Mouse (Mus musculus): ENCODE results near the gene Filip1l. TPM values are rescaled to one million over a fixed set of nuclear protein-coding genes. Genes with fewer than 3 reads are reported as not detected.

Filip1l gene
- 10.3 and 15.1 TPM in 2 replicates for polyA plus RNA-seq (2012; rRNA removed)

DNA sequence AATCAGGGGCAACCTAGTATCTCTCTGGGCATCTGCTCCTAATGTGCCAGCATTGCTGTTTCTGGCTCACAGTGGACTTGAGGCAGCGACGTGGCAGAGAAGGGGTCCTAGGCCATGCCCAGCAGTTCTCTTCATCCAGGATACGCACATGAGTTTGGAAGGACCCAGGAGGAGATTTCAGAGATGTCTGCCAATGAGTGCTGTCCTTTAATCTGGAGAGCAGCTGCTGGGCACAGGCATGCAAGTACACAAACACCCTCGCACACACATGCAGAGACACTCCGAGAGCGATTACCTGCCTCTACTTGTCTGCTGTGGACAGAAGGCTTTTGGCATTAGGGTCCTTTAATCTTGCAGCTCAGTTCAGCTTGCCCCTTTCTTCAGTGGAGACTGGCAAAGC, at the start of gene Filip1l:
Filip1l (plus strand) TSS at position 343 of the 400 bp plus-strand sequence.
- TF ChIP-seq POLR2A (IDR thresholded peaks at IDR 0.05; ENCODE audit: borderline replicate concordance, extremely low read depth, low read depth, low read length), result no peak
- no peak for TF ChIP-seq CTCF (IDR thresholded peaks at IDR 0.05; ENCODE audit: insufficient read depth, low read length)

DNA sequence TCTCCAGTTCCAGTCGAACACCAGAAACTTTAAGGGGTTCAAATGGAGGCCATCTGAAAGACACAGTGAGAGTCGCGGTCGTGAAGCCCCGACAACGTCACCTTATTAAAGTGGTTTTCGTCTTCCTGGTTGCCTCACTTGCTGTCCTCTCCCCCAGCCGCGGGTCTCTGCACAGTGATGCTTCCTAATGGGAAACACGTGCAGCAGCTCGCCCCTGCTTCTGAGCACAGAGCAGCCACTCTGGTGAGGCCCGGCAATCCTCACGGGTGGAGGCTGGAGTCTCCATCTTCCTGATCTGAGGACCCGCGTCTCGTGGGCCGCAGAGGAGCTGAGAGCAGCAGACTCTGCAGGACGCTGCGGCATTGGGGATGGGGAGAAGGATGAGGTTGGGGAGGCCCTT, 49.2 kb upstream of the Filip1l start:
- no peak for DNase-seq
- Histone ChIP-seq H3K4me3 (replicated peaks; ENCODE audit: extremely low read depth, low read depth, low read length) (no peak overlapping the region), H3K4me1 (ENCODE audit: control insufficient read depth, insufficient read depth, low read length) (no peaks in the 10 kb centered on the region)
- no peak for TF ChIP-seq CTCF (IDR thresholded peaks at IDR 0.05; ENCODE audit: insufficient read depth, low read length)
- TF ChIP-seq POLR2A (IDR thresholded peaks at IDR 0.05; ENCODE audit: borderline replicate concordance, extremely low read depth, low read depth, low read length), result no peak
- WGBS, result 70% methylated on average over 19 of the region's 19 CpGs

More for the DNA sequence above, at the start of gene Filip1l:
- WGBS, result 78% methylated on average over 6 of the region's 6 CpGs
- DNase-seq, result no peak
- H3K4me1 ChIP-seq (ENCODE audit: control insufficient read depth, insufficient read depth, low read length), result peaks cover 4% of the 10 kb centered on the region
- no peak within 1 kb of the TSS for H3K4me3 ChIP-seq (replicated peaks; ENCODE audit: extremely low read depth, low read depth, low read length)

DNA sequence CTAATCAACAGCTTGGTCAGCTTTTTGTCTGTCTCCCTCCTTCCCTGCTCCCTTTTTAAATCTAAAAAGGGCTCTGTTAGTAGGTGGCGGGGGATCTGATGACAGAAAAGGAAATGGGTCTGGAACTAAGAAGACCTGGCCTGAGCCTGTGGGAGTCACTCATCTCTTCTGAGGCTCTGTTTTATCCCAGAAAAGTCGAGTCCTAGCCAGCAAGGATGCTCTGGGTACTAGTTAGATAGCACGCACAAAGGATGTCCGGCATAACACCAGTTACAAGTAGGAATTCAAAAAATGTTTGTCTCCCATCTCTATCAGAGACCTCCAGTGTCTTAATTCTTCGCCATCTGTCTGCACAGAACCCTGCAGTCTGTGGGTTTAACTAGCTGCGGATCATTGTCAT, 47.4 kb upstream of the Filip1l start:
- no peak for DNase-seq
- no peak overlapping the region for H3K4me3 ChIP-seq (replicated peaks; ENCODE audit: extremely low read depth, low read depth, low read length)
- H3K4me1 ChIP-seq (ENCODE audit: control insufficient read depth, insufficient read depth, low read length), result no peaks in the 10 kb centered on the region
- WGBS, result 79% methylated on average over 6 of the region's 6 CpGs
- TF ChIP-seq POLR2A (IDR thresholded peaks at IDR 0.05; ENCODE audit: borderline replicate concordance, extremely low read depth, low read depth, low read length) (no peak), CTCF (IDR thresholded peaks at IDR 0.05; ENCODE audit: insufficient read depth, low read length) (no peak)

DNA sequence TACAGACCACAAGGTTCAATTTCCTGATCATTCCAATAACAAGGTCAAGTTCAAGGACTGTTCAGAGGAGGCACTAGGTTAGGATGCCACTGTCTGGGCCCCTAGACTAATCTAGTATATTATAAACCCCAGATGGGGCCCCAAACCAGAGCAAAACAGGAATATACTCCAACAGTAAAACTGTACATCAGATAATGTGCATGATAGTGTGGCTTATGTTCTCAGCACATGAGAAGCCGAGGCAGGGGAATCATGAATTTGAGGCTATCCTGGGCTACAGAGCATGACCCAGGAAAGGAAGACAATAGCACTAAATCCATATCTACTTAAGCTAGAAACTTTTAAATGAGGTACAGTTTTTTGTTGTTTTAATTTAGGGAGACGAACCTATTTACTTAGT, 40.8 kb upstream of the Filip1l start:
- 80% methylated on average over 2 of the region's 2 CpGs for WGBS
- TF ChIP-seq POLR2A (IDR thresholded peaks at IDR 0.05; ENCODE audit: borderline replicate concordance, extremely low read depth, low read depth, low read length) (no peak), CTCF (IDR thresholded peaks at IDR 0.05; ENCODE audit: insufficient read depth, low read length) (no peak)
- H3K4me1 ChIP-seq (ENCODE audit: control insufficient read depth, insufficient read depth, low read length), result 0 out of 2 replicates have a peak, but pooled peaks cover 1% of the 10 kb centered on the region
- no peak for DNase-seq
- H3K4me3 ChIP-seq (replicated peaks; ENCODE audit: extremely low read depth, low read depth, low read length), result no peak overlapping the region

DNA sequence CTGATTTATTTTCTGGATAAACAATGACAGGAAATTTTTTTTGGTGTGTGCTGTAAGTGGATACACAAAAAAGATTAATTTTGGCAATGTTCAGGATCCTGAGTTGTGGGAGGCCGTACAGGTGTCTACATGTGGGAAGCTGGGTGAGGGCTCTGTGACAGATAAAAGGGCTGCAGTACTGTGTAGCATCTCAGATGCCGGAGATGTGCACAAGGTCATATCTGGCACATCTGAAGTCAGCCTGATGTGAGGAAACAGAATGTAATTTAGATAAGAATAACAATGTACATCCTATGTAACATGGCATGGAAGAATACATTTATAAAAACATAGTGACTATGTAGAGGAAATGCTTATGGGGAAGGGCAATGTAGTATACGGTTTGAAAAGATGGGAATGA, 39.4 kb upstream of the Filip1l start:
- DNase-seq, result no peak
- H3K4me1 ChIP-seq (ENCODE audit: control insufficient read depth, insufficient read depth, low read length), result peaks cover 12% of the 10 kb centered on the region
- 57% methylated on average over 3 of the region's 3 CpGs for WGBS
- no peak overlapping the region for H3K4me3 ChIP-seq (replicated peaks; ENCODE audit: extremely low read depth, low read depth, low read length)
- TF ChIP-seq POLR2A (IDR thresholded peaks at IDR 0.05; ENCODE audit: borderline replicate concordance, extremely low read depth, low read depth, low read length), result no peak

DNA sequence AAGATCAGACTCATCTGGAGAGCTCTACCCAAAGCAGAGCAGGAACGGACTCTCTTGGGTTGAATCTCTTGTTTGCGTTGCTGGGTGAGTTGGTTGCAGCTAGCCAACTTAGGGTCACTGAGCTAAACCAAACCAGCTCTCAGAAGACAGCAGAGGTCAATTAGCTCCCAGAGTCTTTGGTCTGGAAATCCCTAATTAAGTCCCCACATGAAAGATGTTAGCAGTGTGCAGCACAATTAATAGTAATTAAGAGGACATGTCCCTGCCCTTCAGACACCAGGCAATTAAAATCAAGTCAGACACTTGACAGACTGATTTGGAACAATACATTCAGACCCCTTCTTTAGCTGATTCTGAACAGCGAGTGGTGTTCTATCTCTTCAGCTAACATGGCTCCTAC, 38.7 kb upstream of the Filip1l start:
- no peak for DNase-seq
- no peak overlapping the region for H3K4me3 ChIP-seq (replicated peaks; ENCODE audit: extremely low read depth, low read depth, low read length)
- TF ChIP-seq CTCF (IDR thresholded peaks at IDR 0.05; ENCODE audit: insufficient read depth, low read length), result no peak
- no peak for TF ChIP-seq POLR2A (IDR thresholded peaks at IDR 0.05; ENCODE audit: borderline replicate concordance, extremely low read depth, low read depth, low read length)
- H3K4me1 ChIP-seq (ENCODE audit: control insufficient read depth, insufficient read depth, low read length), result peaks cover 13% of the 10 kb centered on the region
- 84% methylated on average over 3 of the region's 3 CpGs for WGBS

DNA sequence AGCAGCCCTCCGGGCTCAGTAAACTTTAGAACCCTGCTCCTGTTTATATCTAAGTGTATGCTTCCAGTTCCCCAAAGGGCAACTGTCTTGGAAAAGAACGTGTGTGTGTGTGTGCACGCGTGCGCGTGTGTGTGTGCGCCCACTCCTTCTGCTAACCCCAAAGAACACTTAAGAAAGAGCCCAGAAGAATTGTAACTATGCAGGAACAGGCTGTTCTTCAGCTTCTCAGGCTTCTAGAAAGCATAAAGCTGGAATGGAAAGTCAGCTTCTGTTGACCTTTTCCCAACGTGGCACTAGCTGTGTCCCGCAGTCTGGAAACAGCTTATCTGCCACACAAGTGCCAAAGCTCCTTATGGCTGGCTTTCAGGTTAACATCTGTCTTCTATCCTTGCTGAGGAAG, 37.9 kb upstream of the Filip1l start:
- no peak for TF ChIP-seq POLR2A (IDR thresholded peaks at IDR 0.05; ENCODE audit: borderline replicate concordance, extremely low read depth, low read depth, low read length)
- no peak for TF ChIP-seq CTCF (IDR thresholded peaks at IDR 0.05; ENCODE audit: insufficient read depth, low read length)
- Histone ChIP-seq H3K4me1 (ENCODE audit: control insufficient read depth, insufficient read depth, low read length) (peaks cover 13% of the 10 kb centered on the region), H3K4me3 (replicated peaks; ENCODE audit: extremely low read depth, low read depth, low read length) (no peak overlapping the region)
- 54% methylated on average over 9 of the region's 9 CpGs for WGBS
- no peak for DNase-seq

DNA sequence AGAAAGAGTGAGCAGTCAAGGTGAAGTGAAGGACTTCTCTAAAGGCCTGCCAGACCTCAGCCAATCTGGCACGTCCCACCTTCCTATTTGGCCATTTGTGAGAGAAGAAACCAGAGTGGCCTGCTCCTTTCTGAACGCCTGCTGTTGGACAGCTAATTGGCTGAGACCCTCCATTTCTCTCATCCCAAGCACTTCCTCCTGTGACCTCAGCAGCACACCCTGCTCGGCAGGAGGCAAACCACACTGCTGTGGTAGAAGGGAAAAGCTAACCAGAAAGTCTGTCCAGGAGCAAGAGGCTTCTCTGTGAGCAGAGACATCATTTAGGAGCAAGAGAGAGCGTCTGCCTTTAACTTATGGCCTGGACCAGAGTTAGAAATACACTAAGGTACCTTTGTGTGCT, 35.8 kb upstream of the Filip1l start:
- H3K4me1 ChIP-seq (ENCODE audit: control insufficient read depth, insufficient read depth, low read length), result peaks cover 13% of the 10 kb centered on the region
- TF ChIP-seq POLR2A (IDR thresholded peaks at IDR 0.05; ENCODE audit: borderline replicate concordance, extremely low read depth, low read depth, low read length) (no peak), CTCF (IDR thresholded peaks at IDR 0.05; ENCODE audit: insufficient read depth, low read length) (no peak)
- WGBS, result 74% methylated on average over 4 of the region's 4 CpGs
- DNase-seq, result no peak
- H3K4me3 ChIP-seq (replicated peaks; ENCODE audit: extremely low read depth, low read depth, low read length), result no peak overlapping the region

DNA sequence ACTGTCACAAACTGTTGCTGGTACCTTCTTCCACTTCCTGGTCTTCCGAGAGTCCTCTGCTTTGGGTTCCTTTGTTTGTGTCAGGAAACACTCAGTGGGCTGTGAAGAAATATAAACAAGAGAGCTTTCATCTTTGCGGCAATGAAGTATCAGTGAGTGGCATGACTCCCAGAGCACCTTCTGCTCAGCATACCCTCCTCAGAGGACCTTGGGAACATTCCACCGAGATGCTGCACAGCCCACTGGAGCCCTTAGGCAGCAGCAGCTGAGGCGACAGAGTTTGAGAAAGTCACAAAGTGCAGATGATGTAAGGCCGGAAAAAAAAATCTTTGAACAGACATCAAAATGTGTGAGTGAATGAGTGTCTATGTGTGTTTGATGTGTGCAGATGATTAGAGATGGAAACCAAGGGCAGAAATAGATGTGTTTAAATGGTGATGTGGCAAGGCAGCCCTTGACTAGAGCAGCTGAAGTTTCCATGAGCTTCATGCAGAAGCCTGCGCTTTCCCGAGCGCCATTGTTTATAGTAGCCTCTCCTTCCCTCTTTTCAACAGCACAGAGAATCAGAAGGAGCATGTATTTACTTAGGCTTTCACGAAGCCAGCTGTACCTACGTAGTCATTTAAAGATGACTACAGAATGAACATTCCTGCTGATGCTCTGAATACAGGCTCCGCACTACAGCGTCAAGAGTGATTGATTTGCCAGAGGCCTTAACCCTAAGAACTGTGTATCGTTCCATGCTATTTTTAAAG, 34.8 kb upstream of the Filip1l start:
- Histone ChIP-seq H3K4me1 (ENCODE audit: control insufficient read depth, insufficient read depth, low read length) (peaks cover 13% of the 10 kb centered on the region), H3K4me3 (replicated peaks; ENCODE audit: extremely low read depth, low read depth, low read length) (no peak overlapping the region)
- TF ChIP-seq POLR2A (IDR thresholded peaks at IDR 0.05; ENCODE audit: borderline replicate concordance, extremely low read depth, low read depth, low read length), result no peak
- no peak for TF ChIP-seq CTCF (IDR thresholded peaks at IDR 0.05; ENCODE audit: insufficient read depth, low read length)
- 30% methylated on average over 13 of the region's 13 CpGs for WGBS
- no peak for DNase-seq

DNA sequence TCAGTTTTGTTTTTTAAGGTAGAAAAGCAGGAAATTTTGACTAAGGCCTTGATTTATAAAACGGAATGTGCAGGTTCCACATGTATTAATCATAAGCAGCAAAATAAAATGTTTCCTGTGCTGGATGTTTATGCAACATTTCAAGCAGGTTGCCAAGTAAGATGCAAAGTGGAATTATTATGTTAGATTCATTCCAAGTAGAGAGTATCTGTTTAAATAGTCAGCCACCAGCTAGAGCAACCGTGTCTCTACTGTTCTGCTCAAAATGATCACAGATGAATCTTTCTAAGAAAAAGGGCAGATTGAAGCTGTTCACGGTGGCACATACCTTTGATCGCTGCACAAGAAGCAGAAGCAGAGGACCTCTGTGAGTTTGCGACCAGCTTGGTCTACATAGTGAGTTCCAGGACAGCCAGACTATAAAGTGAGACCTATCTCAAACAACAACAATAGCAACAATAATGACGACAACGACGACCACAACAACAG, 34.2 kb upstream of the Filip1l start:
- DNase-seq, result no peak
- no peak for TF ChIP-seq POLR2A (IDR thresholded peaks at IDR 0.05; ENCODE audit: borderline replicate concordance, extremely low read depth, low read depth, low read length)
- TF ChIP-seq CTCF (IDR thresholded peaks at IDR 0.05; ENCODE audit: insufficient read depth, low read length), result no peak
- Histone ChIP-seq H3K4me3 (replicated peaks; ENCODE audit: extremely low read depth, low read depth, low read length) (no peak overlapping the region), H3K4me1 (ENCODE audit: control insufficient read depth, insufficient read depth, low read length) (peaks cover 13% of the 10 kb centered on the region)
- WGBS, result 69% methylated on average over 8 of the region's 8 CpGs

Data from lung, adult 2 months (tissue).